Mouse (Mus musculus): ENCODE results near the gene Elp4.

Elp4 gene

GRCm38 (mm10) chr2:105680999-105681710 is 223.2 kb downstream of the Elp4 start:
- peak in 1 of 2 experiments; percentile 22 for DNase-seq

- DNase-seq, result no peak
Observed at GRCm38 (mm10) chr2:105680146-105680998, 224.0 kb downstream of the Elp4 start.

- no peak for DNase-seq
Observed at GRCm38 (mm10) chr2:105679331-105679730, 225.0 kb downstream of the Elp4 start.

GRCm38 (mm10) chr2:105678880-105679321 is 225.5 kb downstream of the Elp4 start:
- no peak for DNase-seq

- DNase-seq, result no peak
Observed at GRCm38 (mm10) chr2:105678306-105678705, 226.1 kb downstream of the Elp4 start.

GRCm38 (mm10) chr2:105677434-105678105 is 226.8 kb downstream of the Elp4 start:
- DNase-seq, result no peak

- DNase-seq, result no peak
Observed at GRCm38 (mm10) chr2:105676909-105677433, 227.4 kb downstream of the Elp4 start.

- peak in 1 of 2 experiments; percentile 39 for DNase-seq
Observed at GRCm38 (mm10) chr2:105676080-105676908, 228.1 kb downstream of the Elp4 start.

- DNase-seq, result no peak
Observed at GRCm38 (mm10) chr2:105675730-105676079, 228.7 kb downstream of the Elp4 start.

- peak; percentile 71 to 72 for DNase-seq
Observed at GRCm38 (mm10) chr2:105674875-105675729, 229.3 kb downstream of the Elp4 start.

- peak in 1 of 2 experiments; percentile 13 for DNase-seq
Observed at GRCm38 (mm10) chr2:105674061-105674874, 230.1 kb downstream of the Elp4 start.

GRCm38 (mm10) chr2:105673631-105674060 is 230.7 kb downstream of the Elp4 start:
- DNase-seq, result peak in 1 of 2 experiments; percentile 10

GRCm38 (mm10) chr2:105673054-105673453 is 231.3 kb downstream of the Elp4 start:
- DNase-seq, result no peak

GRCm38 (mm10) chr2:105672596-105672960 is 231.8 kb downstream of the Elp4 start:
- no peak for DNase-seq

- peak in 1 of 2 experiments; percentile 8 for DNase-seq
Observed at GRCm38 (mm10) chr2:105671798-105672595, 232.4 kb downstream of the Elp4 start.

- DNase-seq, result no peak
Observed at GRCm38 (mm10) chr2:105671116-105671797, 233.1 kb downstream of the Elp4 start.

- no peak for DNase-seq
Observed at GRCm38 (mm10) chr2:105670731-105671095, 233.7 kb downstream of the Elp4 start.

GRCm38 (mm10) chr2:105669881-105670730 is 234.3 kb downstream of the Elp4 start:
- no peak for DNase-seq
